Mouse (Mus musculus) MEL (cell line): Measurements from ENCODE around the gene Gm960. TPM values are rescaled to one million over a fixed set of nuclear protein-coding genes. Genes with fewer than 3 reads are reported as not detected.

Source experiments
- DNase-seq: peaks from one replicate; pipeline ENCODE4 v3.0.0; 2011; ENCODE audit warnings: low read depth, low spot score
- H3K27ac ChIP-seq: 2 replicates; pipeline ENCODE4 v1.5.1; 2012; ENCODE audit warnings: low read depth, mild to moderate bottlenecking, control low read depth, low read length, moderate library complexity; ENCODE audit not compliant: control insufficient read depth
- H3K27me3 ChIP-seq, 2 experiments: fragments of 150-350 bp in 1 of 2; sonication (generic) in 1 of 2; 2 replicates each; pipeline ENCODE4 v1.6.1; 2012; ENCODE audit warnings: low read length in 2 of 2, mild to moderate bottlenecking in 2 of 2, improper control_type of control experiment in 1 of 2, moderate library complexity in 1 of 2; ENCODE audit not compliant: insufficient read depth in 2 of 2, control insufficient read depth in 1 of 2
- H3K36me3 ChIP-seq, 2 experiments: 2 replicates each; pipeline ENCODE4 v1.6.1; 2012 to 2014; ENCODE audit warnings: low read length in 2 of 2, improper control_type of control experiment in 1 of 2, inconsistent platforms in 1 of 2, mild to moderate bottlenecking in 1 of 2; ENCODE audit not compliant: insufficient read depth in 2 of 2, control insufficient read depth in 1 of 2
- H3K4me1 ChIP-seq, 2 experiments: fragments of 150-350 bp in 1 of 2; sonication (generic) in 1 of 2; 2 replicates each; pipeline ENCODE4 v1.6.1; 2012; ENCODE audit warnings: low read length in 2 of 2, improper control_type of control experiment in 1 of 2, mild to moderate bottlenecking in 1 of 2; ENCODE audit not compliant: insufficient read depth in 2 of 2, control insufficient read depth in 1 of 2
- H3K4me3 ChIP-seq, 2 experiments: fragments of 150-350 bp in 1 of 2; sonication (generic) in 1 of 2; 2 replicates each; pipeline ENCODE4 v1.5.1; 2012; ENCODE audit warnings: low read depth in 2 of 2, low read length in 2 of 2, mild to moderate bottlenecking in 2 of 2, moderate library complexity in 2 of 2, control low read depth in 1 of 2, improper control_type of control experiment in 1 of 2; ENCODE audit not compliant: control insufficient read depth in 1 of 2, insufficient read depth in 1 of 2
- H3K79me2 ChIP-seq: 2 replicates; pipeline ENCODE4 v1.6.1; 2012; ENCODE audit warnings: mild to moderate bottlenecking, low read length, moderate library complexity; ENCODE audit not compliant: control insufficient read depth, poor library complexity, insufficient read depth
- H3K9ac ChIP-seq: 2 replicates; pipeline ENCODE4 v1.6.1; 2012; ENCODE audit warnings: low read depth, mild to moderate bottlenecking, control low read depth, low read length, moderate library complexity; ENCODE audit not compliant: control insufficient read depth, poor library complexity, severe bottlenecking
- H3K9me3 ChIP-seq: fragments of 150-350 bp; sonication (generic); replicated peaks from 2 replicates; pipeline ENCODE4 v1.6.1; 2012; ENCODE audit warnings: mild to moderate bottlenecking, low read length, improper control_type of control experiment, moderate library complexity; ENCODE audit not compliant: insufficient read depth
- BHLHE40 ChIP-seq: IDR thresholded peaks from 2 replicates; pipeline ENCODE4 v1.6.1; 2012; ENCODE audit warnings: low read depth, mild to moderate bottlenecking, inconsistent platforms, low read length, improper control_type of control experiment, borderline replicate concordance
- CHD1 ChIP-seq: IDR thresholded peaks from 2 replicates; pipeline ENCODE4 v1.6.1; 2012; ENCODE audit warnings: low read depth, mild to moderate bottlenecking, inconsistent platforms, low read length, improper control_type of control experiment
- CHD2 ChIP-seq: IDR thresholded peaks from 2 replicates; pipeline ENCODE4 v1.6.1; 2011; ENCODE audit warnings: low read length, improper control_type of control experiment
- CTCF ChIP-seq, 3 experiments: IDR thresholded peaks in 2 of 3; conservative IDR thresholded peaks in 1 of 3; 2 replicates each; pipeline ENCODE4 v1.5.1; 2011 to 2012; ENCODE audit warnings: low read length in 3 of 3, low read depth in 2 of 3, mild to moderate bottlenecking in 2 of 3, improper control_type of control experiment in 1 of 3, inconsistent platforms in 1 of 3, mixed read lengths in 1 of 3, moderate library complexity in 1 of 3; ENCODE audit not compliant: control insufficient read depth in 1 of 3, insufficient read depth in 1 of 3, poor library complexity in 1 of 3, severe bottlenecking in 1 of 3
- E2F4 ChIP-seq: IDR thresholded peaks from 2 replicates; pipeline ENCODE4 v1.6.1; 2011; ENCODE audit warnings: low read depth, low read length, improper control_type of control experiment, borderline replicate concordance
- EP300 ChIP-seq, 2 experiments: IDR thresholded peaks; 2 replicates each; pipeline ENCODE4 v1.6.1; 2011; ENCODE audit warnings: improper control_type of control experiment in 2 of 2, low read length in 2 of 2, low read depth in 1 of 2, mild to moderate bottlenecking in 1 of 2
- JUND ChIP-seq: IDR thresholded peaks from 2 replicates; pipeline ENCODE4 v1.6.1; 2011; ENCODE audit warnings: low read depth, mild to moderate bottlenecking, improper control_type of control experiment, low read length
- KAT2A ChIP-seq: conservative IDR thresholded peaks from 2 replicates; pipeline ENCODE4 v1.6.1; 2012; ENCODE audit warnings: low read depth, low read length, improper control_type of control experiment, inconsistent platforms
- MAFK ChIP-seq: IDR thresholded peaks from 2 replicates; pipeline ENCODE4 v1.6.1; 2011; ENCODE audit warnings: low read depth, mild to moderate bottlenecking, low read length, improper control_type of control experiment, borderline replicate concordance
- MAX ChIP-seq: IDR thresholded peaks from 2 replicates; pipeline ENCODE4 v1.6.1; 2011; ENCODE audit warnings: low read length, improper control_type of control experiment
- MEF2A ChIP-seq: IDR thresholded peaks from 2 replicates; pipeline ENCODE4 v1.6.1; 2014; ENCODE audit warnings: low read depth, mild to moderate bottlenecking, inconsistent platforms, low read length, improper control_type of control experiment; ENCODE audit not compliant: poor library complexity, insufficient replicate concordance, severe bottlenecking; ENCODE audit errors: extremely low read depth
- MYC ChIP-seq: IDR thresholded peaks from 2 replicates; pipeline ENCODE4 v1.6.1; 2011; ENCODE audit warnings: low read depth, mild to moderate bottlenecking, low read length, improper control_type of control experiment, moderate library complexity
- NELFE ChIP-seq: IDR thresholded peaks from 2 replicates; pipeline ENCODE4 v1.6.1; 2011; ENCODE audit warnings: low read depth, low read length, improper control_type of control experiment
- NRF1 ChIP-seq: IDR thresholded peaks from 2 replicates; pipeline ENCODE4 v1.6.1; 2014; ENCODE audit warnings: low read depth, mild to moderate bottlenecking, inconsistent platforms, low read length, improper control_type of control experiment, moderate library complexity; ENCODE audit not compliant: poor library complexity, insufficient read depth, severe bottlenecking
- RAD21 ChIP-seq: IDR thresholded peaks from 2 replicates; pipeline ENCODE4 v1.6.1; 2011; ENCODE audit warnings: mild to moderate bottlenecking, low read depth, low read length, improper control_type of control experiment
- RCOR1 ChIP-seq: IDR thresholded peaks from 2 replicates; pipeline ENCODE4 v1.6.1; 2012; ENCODE audit warnings: low read depth, mild to moderate bottlenecking, inconsistent platforms, low read length, improper control_type of control experiment
- SMC3 ChIP-seq: IDR thresholded peaks from 2 replicates; pipeline ENCODE4 v1.6.1; 2011; ENCODE audit warnings: low read depth, low read length, improper control_type of control experiment
- ZC3H11A ChIP-seq: IDR thresholded peaks from 2 replicates; pipeline ENCODE4 v1.6.1; 2012; ENCODE audit warnings: low read depth, mild to moderate bottlenecking, inconsistent platforms, low read length, improper control_type of control experiment
- ZKSCAN1 ChIP-seq: IDR thresholded peaks from 2 replicates; pipeline ENCODE4 v1.6.1; 2012; ENCODE audit warnings: low read depth, mild to moderate bottlenecking, inconsistent platforms, low read length, improper control_type of control experiment, moderate library complexity
- polyA plus RNA-seq, 2 experiments: library from polyadenylated mRNA; stranded (reverse) in 1 of 2; unstranded in 1 of 2; fragments of >175 nt in 1 of 2; fragments of >200 nt in 1 of 2; gene quantifications; 2 replicates each; pipeline versions ENCODE4 v1.2.1 to v1.2.4; 2012; ENCODE audit warnings: low replicate concordance in 2 of 2, low read depth in 1 of 2; ENCODE audit not compliant: insufficient read length in 2 of 2, insufficient read depth in 1 of 2, missing spikeins in 1 of 2
- total RNA-seq: library from RNA; depleted of rRNA; stranded (reverse); fragments of 300-350 nt; gene quantifications from 2 replicates; pipeline ENCODE4 v1.2.3, GENCODE M21; 2012; rRNA removed

Gene Gm960
- total RNA-seq (0.39 and 2.1 TPM in 2 replicates), polyA plus RNA-seq (1 to 10 TPM in 1 of 2 experiments, not detected in 1; 2.3 TPM)

DNA sequence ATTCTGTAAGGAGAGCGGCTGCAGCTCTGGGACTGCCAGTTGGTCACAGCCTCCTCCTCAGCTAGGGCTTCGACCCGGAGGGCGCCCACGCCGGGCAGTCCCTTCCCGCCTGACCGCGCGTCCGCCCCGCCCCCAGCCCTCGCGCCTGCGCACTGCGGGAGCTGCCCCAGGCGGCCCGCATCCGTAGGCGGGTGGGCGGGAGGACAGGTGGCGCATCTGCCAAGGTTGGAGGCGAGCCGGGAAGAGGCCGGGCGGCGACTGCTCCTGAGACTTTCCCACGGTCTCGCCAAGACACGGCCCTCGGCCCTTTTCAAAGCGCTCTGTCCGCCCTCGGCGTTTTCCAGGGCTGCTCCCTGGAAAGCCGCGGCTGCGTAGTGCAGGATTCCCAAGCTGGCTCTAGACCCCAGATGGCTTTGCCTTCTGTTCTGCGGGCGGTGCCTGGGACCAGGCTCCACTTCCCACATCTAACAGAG is at the start of gene Gm960:
Gene Gm960, minus strand, starts transcription at position 464 of the 473 bp plus-strand sequence.
- H3K36me3 ChIP-seq = no peaks in the 10 kb centered on the region
- TF ChIP-seq NRF1 (peak; percentile 43; the same call in 1 of the 2 replicates), KAT2A (no peak), RCOR1 (no peak), RAD21 (no peak)
- TF ChIP-seq, all 39 proteins: peak for 1
- Histone ChIP-seq H3K27me3 (peaks cover 33 to 39% of the 10 kb centered on the region in 2 experiments), H3K9me3 (no peaks in the 10 kb centered on the region), H3K4me3 (no peak within 1 kb of the TSS), H3K27ac (no peak within 1 kb of the TSS), H3K4me1 (no peaks in the 10 kb centered on the region), H3K79me2 (no peaks in the 10 kb centered on the region), H3K9ac (no peak within 1 kb of the TSS)
- DNase-seq = no peak

DNA sequence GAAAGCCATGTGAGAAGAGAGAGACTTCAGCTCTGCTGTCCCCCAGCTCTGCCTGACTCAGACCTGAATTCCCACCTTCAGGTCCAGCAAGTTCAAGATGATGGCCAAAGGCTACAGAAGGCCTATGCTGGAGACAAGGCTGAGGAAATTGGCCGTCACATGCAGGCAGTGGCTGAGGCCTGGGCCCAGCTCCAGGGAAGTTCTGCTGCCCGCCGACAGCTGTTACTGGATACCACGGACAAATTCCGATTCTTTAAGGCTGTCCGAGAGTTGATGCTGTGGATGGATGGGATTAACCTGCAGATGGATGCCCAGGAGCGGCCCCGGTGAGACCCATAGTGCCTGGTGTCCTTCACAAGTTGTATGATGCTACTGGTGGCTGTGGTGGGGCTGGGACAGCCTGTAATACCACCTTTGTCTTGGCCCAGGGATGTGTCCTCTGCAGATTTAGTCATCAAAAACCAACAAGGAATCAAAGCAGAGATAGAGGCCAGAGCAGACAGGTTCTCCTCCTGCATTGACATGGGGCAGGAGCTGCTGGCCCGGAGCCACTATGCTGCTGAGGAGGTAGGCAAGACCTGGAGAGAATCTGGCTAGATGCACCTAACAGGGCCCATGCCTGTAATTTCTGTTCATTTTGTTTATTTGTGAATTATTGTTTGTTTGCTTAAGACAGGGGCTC is 49.3 kb upstream of the Gm960 start:
- no peaks in the 10 kb centered on the region for H3K9me3 ChIP-seq
- TF ChIP-seq CHD2 (no peak), CTCF (IDR thresholded peaks at IDR 0.05 in 2 of 3, conservative IDR thresholded peaks at IDR 0.05 in 1 of 3; ENCODE audit: control insufficient read depth in 1 of 3, insufficient read depth in 1 of 3, low read depth in 2 of 3, low read length in 3 of 3, poor library complexity in 1 of 3, severe bottlenecking in 1 of 3) (no peak), BHLHE40 (no peak), NELFE (no peak), RCOR1 (no peak), ZKSCAN1 (no peak), MAFK (no peak)
- no peak overlapping the region for H3K9ac ChIP-seq
- no peaks in the 10 kb centered on the region for H3K27me3 ChIP-seq
- H3K36me3 ChIP-seq = no peaks in the 10 kb centered on the region
- no peaks in the 10 kb centered on the region for H3K79me2 ChIP-seq
- H3K27ac ChIP-seq = no peak overlapping the region
- H3K4me1 ChIP-seq = no peaks in the 10 kb centered on the region
- no peak for DNase-seq
- H3K4me3 ChIP-seq = no peak overlapping the region

- no peaks in the 10 kb centered on the region for H3K36me3 ChIP-seq
These were observed 48.1 kb upstream of the Gm960 start for GRCm38 (mm10) chr19:4746611-4747010.

More at GRCm38 (mm10) chr19:4746611-4747010, 48.1 kb upstream of the Gm960 start:
- no peak overlapping the region for H3K4me3 ChIP-seq
- no peaks in the 10 kb centered on the region for H3K79me2 ChIP-seq
- no peak overlapping the region for H3K9ac ChIP-seq
- no peak for DNase-seq
- TF ChIP-seq CHD2 = no peak
- TF ChIP-seq ZC3H11A = no peak
- TF ChIP-seq CHD1 = no peak
- no peak for TF ChIP-seq MAX
- no peak for TF ChIP-seq JUND
- TF ChIP-seq E2F4 = no peak
- TF ChIP-seq SMC3 = no peak
- no peak for TF ChIP-seq MEF2A
- TF ChIP-seq MYC = no peak
- no peak for TF ChIP-seq EP300 (IDR thresholded peaks at IDR 0.05; ENCODE audit: low read depth in 1 of 2, low read length in 2 of 2)
- no peaks in the 10 kb centered on the region for H3K9me3 ChIP-seq
- H3K27me3 ChIP-seq = no peaks in the 10 kb centered on the region
- H3K4me1 ChIP-seq = no peaks in the 10 kb centered on the region
- no peak overlapping the region for H3K27ac ChIP-seq
